ENCODE assay signal across 10 mouse cellular contexts in genomic region chr1:87877552-87878283, GRCm38 (mm10). TPM values are rescaled to one million over a fixed set of nuclear protein-coding genes. Genes with fewer than 3 reads are reported as not detected.
DNase-seq lines count a peak whose midpoint lies in the region; ATAC-seq and TF ChIP-seq lines count a peak whose summit lies in the region.
"Had no signal": no experiment of that assay in that cellular context is flagged by ENCODE, and none has a peak within 500 bp of the region (broad histone marks: within the 10 kb centered on the region; RNA-seq: fewer than 3 reads in every experiment).

No protein-coding gene starts in this region.

- no peak for TF ChIP-seq RAD21 in CH12.LX (IDR thresholded peaks at IDR 0.05; ENCODE audit: low read depth, low read length)

- H3K4me3 ChIP-seq in gastrocnemius, adult 2 months, result no peak overlapping the region
- H3K4me3 ChIP-seq in lung, embryonic 14.5 days (ENCODE audit: low read depth, low read length), result no peak overlapping the region
- peak overlapping the region in 1 of 3 experiments; percentile 1 for H3K4me3 ChIP-seq in CH12.LX (replicated peaks in 1 of 3; ENCODE audit: low read depth in 2 of 3, low read length in 2 of 3, poor library complexity in 1 of 3)
- H3K4me3 ChIP-seq in intestine, embryonic 16.5 days (ENCODE audit: low read length), result no peak overlapping the region

- DNase-seq in gastrocnemius, adult 2 months, result no peak
- DNase-seq in gastrocnemius, postnatal 14 days, result no peak
- peak; percentile 16 for DNase-seq in lung, embryonic 14.5 days
- DNase-seq in lung, postnatal 10 days, result no peak
- no peak for DNase-seq in CH12.LX (ENCODE audit: extremely low read depth)
- DNase-seq in adrenal gland, adult 2 months, result no peak
- no peak for DNase-seq in ovary, adult 18-20 months (ENCODE audit: low spot score)
- DNase-seq: cerebellum, adult 11-12 months; layer of hippocampus, postnatal 36 days had no signal

- no peak overlapping the region for H3K4me2 ChIP-seq in lung, embryonic 14.5 days
- peak overlapping the region; percentile 86 for H3K4me2 ChIP-seq in CH12.LX (ENCODE audit: insufficient read depth, low read depth, poor library complexity, severe bottlenecking)
- H3K4me2 ChIP-seq in intestine, embryonic 16.5 days (ENCODE audit: low read depth, low read length), result no peak overlapping the region

- intact Hi-C loops in gastrocnemius, adult 2 months (cut with DNase I), result no loop called here
- intact Hi-C loops in gastrocnemius, postnatal 14 days (cut with DNase I; ENCODE audit: low total_unique reads), result no loop called here

- H3K9me3 ChIP-seq in lung, embryonic 14.5 days (ENCODE audit: low read depth, low read length), result no peaks in the 10 kb centered on the region
- H3K9me3 ChIP-seq in CH12.LX (replicated peaks; ENCODE audit: low read length), result no peaks in the 10 kb centered on the region
- H3K9me3 ChIP-seq in intestine, embryonic 16.5 days (ENCODE audit: control insufficient read depth, low read length), result no peaks in the 10 kb centered on the region

- no peak for ATAC-seq in lung, embryonic 14.5 days (ENCODE audit: insufficient read depth)
- ATAC-seq in intestine, embryonic 16.5 days, result no peak

- peaks cover under 1% of the 10 kb centered on the region for H3K36me3 ChIP-seq in lung, embryonic 14.5 days (ENCODE audit: insufficient read depth)
- H3K36me3 ChIP-seq in CH12.LX (replicated peaks in 1 of 2; ENCODE audit: control insufficient read depth in 1 of 2, insufficient read depth in 1 of 2, low read length in 1 of 2), result peaks cover 6 to 35% of the 10 kb centered on the region in 2 experiments
- H3K36me3 ChIP-seq in intestine, embryonic 16.5 days (ENCODE audit: control insufficient read depth, insufficient read depth, low read length), result no peaks in the 10 kb centered on the region

- peak overlapping the region; percentile 80; the same call in 1 of the 2 replicates for H3K27ac ChIP-seq in gastrocnemius, adult 2 months
- peak overlapping the region; percentile 43; the same call in 1 of the 2 replicates for H3K27ac ChIP-seq in lung, embryonic 14.5 days (ENCODE audit: low read depth)
- peak overlapping the region; percentile 57 for H3K27ac ChIP-seq in CH12.LX (ENCODE audit: insufficient read depth, low read depth)
- H3K27ac ChIP-seq in intestine, embryonic 16.5 days (ENCODE audit: low read length), result peak overlapping the region; percentile 57; the same call in 1 of the 2 replicates

- H3K9ac ChIP-seq in lung, embryonic 14.5 days, result no peak overlapping the region
- H3K9ac ChIP-seq in CH12.LX (ENCODE audit: insufficient read depth, low read depth), result no peak overlapping the region
- H3K9ac ChIP-seq in intestine, embryonic 16.5 days (ENCODE audit: low read depth, low read length), result no peak overlapping the region

- 48% methylated on average over 9 of the region's 9 CpGs for WGBS in lung, embryonic 14.5 days
- 64% methylated on average over 9 of the region's 9 CpGs for WGBS in intestine, embryonic 16.5 days

- TF ChIP-seq POLR2A in CH12.LX (IDR thresholded peaks at IDR 0.05; ENCODE audit: low read depth, low read length), result no peak

- peaks cover 91% of the 10 kb centered on the region for H3K79me2 ChIP-seq in CH12.LX (replicated peaks; ENCODE audit: control insufficient read depth, extremely low read depth, insufficient read depth, poor library complexity, severe bottlenecking)

- no peaks in the 10 kb centered on the region for H3K27me3 ChIP-seq in lung, embryonic 14.5 days (ENCODE audit: insufficient read depth, low read length)
- no peaks in the 10 kb centered on the region for H3K27me3 ChIP-seq in CH12.LX (replicated peaks)
- H3K27me3 ChIP-seq in intestine, embryonic 16.5 days (replicated peaks; ENCODE audit: control insufficient read depth, insufficient read depth, low read length), result no peaks in the 10 kb centered on the region

- peaks cover 33% of the 10 kb centered on the region for H3K4me1 ChIP-seq in lung, embryonic 14.5 days (ENCODE audit: insufficient read depth)
- peaks cover 48 to 89% of the 10 kb centered on the region in 2 experiments for H3K4me1 ChIP-seq in CH12.LX (ENCODE audit: control insufficient read depth in 1 of 2, insufficient read depth in 2 of 2)
- H3K4me1 ChIP-seq in intestine, embryonic 16.5 days (ENCODE audit: control insufficient read depth, insufficient read depth, low read length), result peaks cover 29% of the 10 kb centered on the region

- no peak for TF ChIP-seq EP300 in CH12.LX (IDR thresholded peaks at IDR 0.05; ENCODE audit: low read length)

- in situ Hi-C loops in CH12.LX (cut with MboI; ENCODE audit: low pct_ligation_motif_present, low pct_unique_long_range_greater_than_20kb, low sequenced_read_pairs), result no loop called here

- dilution Hi-C loops in CH12.LX (cut with MboI; ENCODE audit: extremely low pct_ligation_motif_present, extremely low pct_unique_long_range_greater_than_20kb, low sequenced_read_pairs), result no loop called here

- no peak for TF ChIP-seq CTCF in gastrocnemius, adult 2 months (IDR thresholded peaks at IDR 0.05)
- TF ChIP-seq CTCF in lung, embryonic 14.5 days (IDR thresholded peaks at IDR 0.05; ENCODE audit: low read depth), result no peak
- no peak for TF ChIP-seq CTCF in CH12.LX (conservative IDR thresholded peaks at IDR 0.05 in 1 of 2, IDR thresholded peaks at IDR 0.05 in 1 of 2; ENCODE audit: low read depth in 2 of 2, low read length in 2 of 2)

TF ChIP-seq in CH12.LX, 34 proteins besides CTCF, POLR2A, EP300 and RAD21:
- TF ChIP-seq MEF2A (IDR thresholded peaks at IDR 0.05; ENCODE audit: borderline replicate concordance, low read depth, low read length) (peak; percentile 96), IRF4 (IDR thresholded peaks at IDR 0.05; ENCODE audit: low read depth, low read length) (peak; percentile 25; the same call in 1 of the 2 replicates), JUND (conservative IDR thresholded peaks at IDR 0.05; ENCODE audit: low read depth, low read length) (no peak)

RNA-seq across cellular contexts. Expression of gene Dgkd, which starts 24.6 kb away (rescaled TPM):
- total RNA-seq in gastrocnemius, adult 2 months (2021), result 10 to 100 TPM; 31.3 to 32.9 TPM
- total RNA-seq in gastrocnemius, postnatal 14 days (2021), result 10 to 100 TPM; 37.7 to 39.9 TPM
- polyA plus RNA-seq in lung, embryonic 14.5 days (2014; fragmentation: Nextera tagmentation; extraction: Ambion mirVana), result 32.8 and 36.1 TPM in 2 replicates
- 73.4 and 89.9 TPM in 2 replicates for total RNA-seq in CH12.LX (2012; rRNA removed)
- total RNA-seq in CH12.LX (2014; rRNA removed), result 57.5 and 58.0 TPM in 2 replicates
- polyA plus RNA-seq in CH12.LX (2012; ENCODE audit: insufficient read length, low read depth), result 73.8 and 77.3 TPM in 2 replicates
- polyA plus RNA-seq in intestine, embryonic 16.5 days (2015; fragmentation: Nextera tagmentation; extraction: Ambion mirVana), result 24.0 and 26.9 TPM in 2 replicates
- total RNA-seq in adrenal gland, adult 2 months (2021), result 10 to 100 TPM; 49.1 to 66.7 TPM
- polyA plus RNA-seq in adrenal gland, adult 2 months (2012; rRNA removed), result 15.2 and 16.7 TPM in 2 replicates
